Mouse (Mus musculus) mouse embryonic stem cell (cell line): ENCODE data around the gene Cyp51.

Experiments
- in situ Hi-C, 2 experiments: fragments of 300-500 bp; cut with MboI; formaldehyde crosslinking; loops; 1 replicate in 1 of 2; 3 replicates in 1 of 2; pipeline ENCODE4 v1.14.3; 2019 to 2020; ENCODE audit warnings: low sequenced_read_pairs in 2 of 2, low pct_unique_long_range_greater_than_20kb in 1 of 2, mixed read lengths in 1 of 2; ENCODE audit not compliant: unreplicated experiment in 1 of 2

The Cyp51 gene

GRCm38 (mm10) chr5:4104341-4105040, at the start of gene Cyp51:
Gene Cyp51 (minus strand): TSS chr5:4104746.
- in situ Hi-C loops: loop anchor here in 1 of 2 experiments (10.0 kb wide), 1 partner anchor 90 kb away; the partner anchor contains the start of gene Mterf1b

- in situ Hi-C loops: no loop called here
These were observed 8.1 kb upstream of the Cyp51 start for GRCm38 (mm10) chr5:4112570-4113098.

GRCm38 (mm10) chr5:4107056-4107455, 2.5 kb upstream of the Cyp51 start:
- in situ Hi-C loops: loop anchor here in 1 of 2 experiments (10.0 kb wide), 1 partner anchor 88 kb away; the partner anchor contains the start of gene Mterf1b

GRCm38 (mm10) chr5:4105651-4106186, 1.2 kb upstream of the Cyp51 start:
- in situ Hi-C loops: loop anchor here in 1 of 2 experiments (10.0 kb wide), 1 partner anchor 89 kb away; the partner anchor contains the start of gene Mterf1b

- in situ Hi-C loops: loop anchor here in 1 of 2 experiments (10.0 kb wide), 1 partner anchor 91 kb away; the partner anchor contains the start of gene Mterf1b
These were observed 763 bp downstream of the Cyp51 start for GRCm38 (mm10) chr5:4103626-4104340.

GRCm38 (mm10) chr5:4101770-4102169, 2.8 kb downstream of the Cyp51 start:
- in situ Hi-C loops: loop anchor here in 1 of 2 experiments (10.0 kb wide), 1 partner anchor 93 kb away; the partner anchor contains the start of gene Mterf1b

GRCm38 (mm10) chr5:4101031-4101430, 3.5 kb downstream of the Cyp51 start:
- in situ Hi-C loops: loop anchor here in 1 of 2 experiments (10.0 kb wide), 1 partner anchor 94 kb away; the partner anchor contains the start of gene Mterf1b

GRCm38 (mm10) chr5:4094471-4094870, 10.1 kb downstream of the Cyp51 start:
- in situ Hi-C loops: no loop called here

- in situ Hi-C loops: no loop called here
These were observed 16.4 kb downstream of the Cyp51 start for GRCm38 (mm10) chr5:4088190-4088589.

- in situ Hi-C loops: no loop called here
These were observed 18.2 kb downstream of the Cyp51 start for GRCm38 (mm10) chr5:4086309-4086708.

GRCm38 (mm10) chr5:4084948-4085347, 19.6 kb downstream of the Cyp51 start:
- in situ Hi-C loops: no loop called here

GRCm38 (mm10) chr5:4081513-4081912, 23.0 kb downstream of the Cyp51 start:
- in situ Hi-C loops: no loop called here

GRCm38 (mm10) chr5:4080861-4081260, 23.7 kb downstream of the Cyp51 start:
- in situ Hi-C loops: no loop called here

GRCm38 (mm10) chr5:4079086-4079485, 25.5 kb downstream of the Cyp51 start:
- in situ Hi-C loops: no loop called here

- in situ Hi-C loops: no loop called here
These were observed 37.3 kb downstream of the Cyp51 start for GRCm38 (mm10) chr5:4067203-4067602.

- in situ Hi-C loops: no loop called here
These were observed 38.0 kb downstream of the Cyp51 start for GRCm38 (mm10) chr5:4066476-4067115.

GRCm38 (mm10) chr5:4060313-4060712, 44.2 kb downstream of the Cyp51 start:
- in situ Hi-C loops: no loop called here

GRCm38 (mm10) chr5:4040922-4041321, 63.6 kb downstream of the Cyp51 start:
- in situ Hi-C loops: no loop called here
